Mouse (Mus musculus): Measurements from ENCODE around the gene Mamstr.

Gene Mamstr

DNA sequence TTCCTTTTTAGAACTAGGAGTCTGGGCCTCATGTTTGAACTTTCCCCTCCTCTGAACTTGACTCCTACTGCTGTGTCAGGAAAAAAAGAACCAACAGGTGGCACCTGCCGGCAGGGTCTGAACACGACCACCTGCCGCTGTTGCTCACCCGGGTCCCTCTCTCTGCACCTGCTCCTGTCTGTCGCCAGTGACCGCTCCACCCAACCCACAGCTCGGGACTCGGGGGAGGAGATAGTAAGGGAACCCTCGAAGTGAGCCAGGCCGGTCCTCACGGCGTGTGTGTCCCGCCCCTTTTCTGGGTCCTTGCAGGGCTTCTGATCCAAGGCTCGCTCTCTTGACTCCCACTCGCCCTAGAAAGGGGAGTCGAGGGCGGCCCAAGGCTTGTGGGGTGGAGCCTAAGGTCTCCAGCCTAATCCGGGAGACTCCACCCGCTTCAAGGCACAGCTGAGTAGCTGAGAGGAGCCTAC lies at the start of gene Mamstr:
Mamstr (plus strand) TSS at position 417 of the 467 bp plus-strand sequence.
- DNase-seq = no peak

- DNase-seq = peak in 1 of 2 experiments; percentile 32
Observed at GRCm38 (mm10) chr7:45590874-45591273, 48.9 kb upstream of the Mamstr start.

DNA sequence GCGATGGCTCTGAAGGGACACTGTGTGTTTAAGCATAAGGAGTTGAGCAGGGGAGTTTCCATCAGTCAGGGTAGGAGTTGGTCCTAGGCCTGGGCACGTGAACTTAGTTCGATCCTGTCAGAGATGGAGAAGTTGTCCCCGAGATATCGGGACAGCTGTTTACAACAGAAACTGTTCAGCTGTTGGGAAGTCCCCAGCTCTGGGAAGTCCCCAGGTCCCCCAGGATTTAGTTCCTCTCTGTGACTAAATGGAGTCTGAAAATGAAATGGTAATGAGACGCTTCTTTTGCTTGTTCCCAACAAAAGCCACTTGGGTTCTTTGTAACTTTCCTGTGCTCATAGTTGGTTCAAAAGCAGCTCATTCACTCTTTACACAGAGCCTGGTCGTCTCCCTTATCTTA lies 47.9 kb upstream of the Mamstr start:
- peak in 1 of 2 experiments; percentile 15 for DNase-seq

DNA sequence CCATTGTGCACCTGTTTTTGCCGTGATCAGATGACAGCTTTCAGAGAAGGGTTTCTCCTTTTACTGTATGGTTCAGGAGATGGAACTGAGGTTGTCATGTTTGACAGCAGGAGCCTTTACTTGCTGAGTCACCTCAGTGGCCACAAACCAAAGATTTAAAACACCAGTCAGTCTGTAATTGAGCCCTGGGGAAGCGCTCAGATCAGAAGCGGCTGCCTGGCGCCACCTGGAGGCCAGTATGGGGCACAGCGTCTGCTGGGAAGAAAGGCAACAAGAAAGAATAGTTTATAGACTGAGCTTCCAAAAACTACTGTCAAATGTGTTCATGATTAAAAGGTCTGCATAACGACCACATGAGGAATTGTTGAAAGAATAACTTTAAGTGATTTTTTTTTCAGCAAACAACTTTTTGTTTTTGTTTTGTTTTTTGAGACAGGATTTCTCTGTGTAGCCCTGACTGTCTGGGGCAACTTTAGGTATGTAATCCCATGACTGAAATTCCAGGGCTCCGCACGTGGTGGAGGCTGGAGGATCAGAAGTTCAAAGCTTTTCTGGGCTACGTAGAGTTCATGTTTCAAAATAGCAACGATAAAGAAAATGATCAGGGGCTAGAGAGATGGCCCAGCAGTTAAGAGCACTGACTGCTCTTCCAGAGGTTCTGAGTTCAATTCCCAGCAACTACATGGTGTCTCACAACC lies 46.5 kb upstream of the Mamstr start:
- DNase-seq = peak; percentile 73 to 77

- no peak for DNase-seq
Observed at GRCm38 (mm10) chr7:45595176-45595575, 44.6 kb upstream of the Mamstr start.

- peak in 1 of 2 experiments; percentile 12 for DNase-seq
Observed at GRCm38 (mm10) chr7:45596107-45596506, 43.7 kb upstream of the Mamstr start.

- peak in 1 of 2 experiments; percentile 29 for DNase-seq
Observed at GRCm38 (mm10) chr7:45597013-45597412, 42.8 kb upstream of the Mamstr start.

DNA sequence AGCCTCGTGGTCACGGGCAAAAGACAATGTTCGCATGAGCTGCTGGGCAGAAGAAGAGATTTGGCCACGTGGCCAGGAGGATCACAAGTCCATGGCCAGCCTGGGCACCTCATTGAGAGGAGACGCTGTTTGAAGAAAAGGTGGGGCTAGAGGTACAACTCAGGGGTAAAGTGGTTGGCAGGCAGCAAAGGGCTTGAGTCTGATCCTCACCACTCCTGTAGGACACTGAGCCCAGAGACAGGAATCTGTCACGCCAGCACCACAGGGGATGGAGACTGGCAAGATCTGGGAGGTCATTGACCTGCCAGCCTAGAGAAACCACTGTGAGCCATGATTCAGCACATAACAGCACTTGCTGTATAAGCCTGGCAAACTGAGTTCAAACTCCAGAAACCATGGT lies 42.2 kb upstream of the Mamstr start:
- peak; percentile 50 to 76 for DNase-seq

DNA sequence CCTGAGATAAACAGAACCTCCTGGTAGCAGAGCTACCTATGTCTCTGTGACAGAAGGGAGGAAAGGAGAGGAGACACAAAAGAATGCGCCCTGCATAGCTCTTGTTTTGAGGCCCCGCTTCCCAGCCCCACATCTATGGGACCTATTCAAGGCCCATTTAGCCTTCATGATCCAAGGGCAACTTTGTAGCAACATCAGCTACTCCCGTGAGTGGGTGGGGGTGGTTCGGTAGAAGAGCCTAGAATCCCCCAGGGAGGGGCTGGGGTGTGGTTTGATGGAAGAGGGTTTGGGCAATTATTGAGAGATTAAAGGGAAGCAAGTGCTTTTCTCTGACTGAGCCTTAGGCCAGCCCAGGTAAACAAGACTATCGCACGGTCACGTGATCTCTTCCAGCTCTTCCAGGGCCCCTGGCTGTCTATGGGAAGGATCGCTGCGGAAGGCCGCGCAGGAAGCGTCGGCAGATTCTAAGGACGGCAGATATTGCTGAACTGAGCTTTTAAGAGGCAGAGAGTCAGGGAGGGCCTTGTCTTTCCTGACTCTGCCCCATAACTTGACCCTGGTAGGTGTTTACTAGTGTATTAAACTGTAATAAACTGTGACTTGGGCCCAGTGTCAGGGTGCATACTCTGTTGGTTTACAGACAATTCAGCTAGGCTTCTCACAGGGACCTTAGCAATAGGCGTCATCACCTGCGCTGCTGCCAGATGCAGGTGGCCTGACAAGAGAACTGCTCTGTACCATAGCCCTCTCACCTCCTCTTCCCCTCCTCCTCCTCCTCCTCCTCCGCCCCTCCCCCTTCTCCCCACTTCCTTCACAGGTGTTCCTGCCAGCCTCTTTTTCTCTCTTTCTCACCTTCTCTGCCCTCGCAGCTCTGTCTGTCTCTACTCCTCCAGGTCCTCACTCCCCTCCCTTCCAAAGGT lies 40.6 kb upstream of the Mamstr start:
- DNase-seq = no peak

DNA sequence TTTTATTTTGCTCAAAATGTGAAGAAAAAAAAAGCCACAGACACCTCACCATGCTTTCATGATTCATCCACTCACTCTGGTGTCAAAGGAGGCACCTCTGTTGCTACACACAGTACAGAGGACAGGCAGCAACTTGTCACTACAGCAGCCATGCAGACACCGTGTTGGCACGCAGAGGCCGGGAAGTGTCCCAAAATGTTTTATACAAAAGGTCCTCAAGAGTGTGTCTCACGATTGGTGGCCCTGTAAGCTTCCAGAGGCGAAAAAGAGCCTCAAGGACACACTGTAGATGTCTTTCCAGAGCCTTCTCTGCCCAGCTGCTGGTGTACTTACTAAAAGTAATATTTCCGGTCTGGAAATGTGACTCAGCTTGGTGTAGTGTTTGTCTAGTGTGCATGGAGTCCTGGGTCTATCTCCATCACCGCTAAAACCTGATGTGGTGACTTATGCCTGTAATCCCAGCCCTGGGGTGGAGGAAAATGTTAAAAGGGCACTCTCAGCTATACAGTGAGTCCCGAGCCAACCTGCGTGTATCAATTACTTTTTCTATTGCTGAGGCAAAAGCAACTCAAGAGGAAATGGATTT lies 34.0 kb upstream of the Mamstr start:
- DNase-seq = no peak

GRCm38 (mm10) chr7:45609511-45609910 lies 30.3 kb upstream of the Mamstr start:
- no peak for DNase-seq

GRCm38 (mm10) chr7:45616277-45616676 lies 23.5 kb upstream of the Mamstr start:
- DNase-seq = peak; percentile 40 to 53

GRCm38 (mm10) chr7:45617042-45617695 lies 22.6 kb upstream of the Mamstr start, which contains the start of gene Fut1:
Gene Fut1 (plus strand): TSS chr7:45617289.
- no peak for DNase-seq

- DNase-seq = no peak
Observed at GRCm38 (mm10) chr7:45618316-45618715, 21.5 kb upstream of the Mamstr start.

- DNase-seq = no peak
Observed at GRCm38 (mm10) chr7:45619592-45619991, 20.2 kb upstream of the Mamstr start.

DNA sequence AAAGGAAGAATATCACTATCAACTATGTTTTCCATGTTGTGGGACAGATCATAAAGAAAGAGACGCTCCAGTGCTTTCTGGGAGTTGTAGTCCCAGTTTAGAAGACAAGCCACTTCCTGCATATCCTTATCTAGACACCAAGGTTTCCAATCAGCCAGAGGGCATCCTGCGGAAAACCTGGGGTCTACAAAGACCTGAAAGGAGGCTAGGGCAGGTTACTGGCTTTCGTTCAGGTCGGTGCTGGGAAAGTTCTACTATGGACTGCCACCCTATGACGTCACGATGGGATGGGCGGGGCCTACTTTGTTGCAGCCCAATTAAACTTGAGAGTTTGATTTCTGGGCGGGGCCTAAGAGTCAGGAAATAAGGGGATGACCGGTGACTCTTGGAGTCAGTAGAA lies 18.3 kb upstream of the Mamstr start, which contains the start of gene Izumo1:
Izumo1 (plus strand) TSS at position 369 of the 400 bp plus-strand sequence.
- peak; percentile 66 to 76 for DNase-seq

DNA sequence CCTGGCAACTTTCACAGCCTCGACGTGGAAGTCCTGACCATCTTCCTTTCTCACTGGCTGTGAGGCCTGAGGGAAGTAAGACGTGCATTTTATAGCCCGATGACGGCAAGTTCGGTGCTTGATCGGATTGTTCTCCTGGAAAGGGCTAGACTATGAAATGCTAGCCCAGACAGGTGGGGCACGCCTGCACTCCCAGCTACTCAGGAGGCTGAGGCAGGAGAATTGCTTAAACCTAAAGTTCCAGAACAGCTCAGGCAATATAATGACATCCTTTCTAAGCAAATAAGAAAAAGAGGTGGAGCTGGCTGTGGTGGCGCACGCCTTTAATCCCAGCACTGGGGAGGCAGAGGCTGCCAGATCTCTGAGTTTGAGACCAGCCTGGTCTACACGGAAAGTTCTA lies 16.3 kb upstream of the Mamstr start:
- DNase-seq = no peak

GRCm38 (mm10) chr7:45624718-45625117 lies 15.1 kb upstream of the Mamstr start:
- peak in 1 of 2 experiments; percentile 30 for DNase-seq

DNA sequence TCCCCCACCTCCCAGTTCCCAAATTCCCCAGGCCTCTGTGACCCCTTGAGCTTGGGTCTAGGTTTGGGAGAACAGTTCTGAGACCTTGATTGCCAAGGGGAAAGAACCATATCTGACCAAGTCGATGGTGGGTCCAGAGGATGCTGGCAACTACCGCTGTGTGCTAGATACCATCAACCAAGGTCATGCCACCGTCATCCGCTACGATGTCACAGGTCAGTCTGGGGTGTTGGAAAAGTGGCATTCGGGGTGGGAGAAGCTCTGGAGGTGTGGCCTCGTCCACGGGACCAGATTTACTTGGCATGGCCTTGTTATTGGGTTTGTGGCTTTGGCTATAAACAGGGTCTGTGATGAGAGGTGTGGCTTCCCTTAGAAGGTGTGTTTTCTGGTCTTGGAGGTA lies 14.3 kb upstream of the Mamstr start:
- no peak for DNase-seq

GRCm38 (mm10) chr7:45626571-45627076 lies 13.2 kb upstream of the Mamstr start:
- peak in 1 of 2 experiments; percentile 40 for DNase-seq

- peak; percentile 66 to 88 for DNase-seq
Observed at GRCm38 (mm10) chr7:45627261-45627660, 12.5 kb upstream of the Mamstr start, which contains the start of gene Rasip1. Gene Rasip1 (plus strand): TSS chr7:45627488.

Data from kidney, postnatal 25 days (tissue).